Mouse (Mus musculus): ENCODE results near the gene Olfr1153.

The Olfr1153 gene

DNA sequence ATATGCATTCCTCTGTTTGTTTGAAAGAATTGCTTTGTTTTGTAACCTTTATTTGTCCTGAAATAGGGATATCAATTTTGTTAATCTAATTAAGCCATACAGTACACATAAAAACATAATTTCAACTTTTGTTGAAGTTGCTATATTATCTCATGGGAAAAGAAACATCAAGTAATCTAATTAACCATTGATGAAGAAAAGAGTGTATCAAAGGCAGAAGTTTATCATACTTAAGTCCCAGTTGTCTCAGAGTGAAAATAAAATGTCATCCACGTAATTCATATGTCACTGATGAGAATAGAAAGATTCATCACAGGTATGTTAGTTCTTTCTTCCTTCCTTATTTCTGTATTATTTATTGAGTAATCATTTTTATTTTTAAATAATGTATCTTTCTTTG, at the start of gene Olfr1153:
Gene Olfr1153, plus strand, starts transcription at position 301 of the 400 bp plus-strand sequence.
- no peak for DNase-seq

DNA sequence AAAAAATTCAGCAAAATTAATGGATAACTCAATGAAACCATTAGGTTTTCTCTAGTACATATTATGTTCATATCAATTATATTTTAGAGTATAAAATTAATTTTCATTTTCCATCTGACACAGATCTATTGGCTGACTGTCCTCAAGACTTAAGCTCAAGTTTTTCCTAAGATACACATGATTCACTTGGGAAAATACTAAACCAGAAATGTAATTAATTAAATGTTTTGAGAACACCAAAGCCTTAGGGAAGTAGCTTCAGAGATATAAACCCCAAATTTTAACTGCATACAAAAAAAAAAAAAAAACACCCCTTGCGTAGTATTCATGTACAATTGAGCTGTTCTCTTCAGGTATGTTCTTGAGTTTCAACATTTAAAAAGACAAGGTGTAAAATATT, 39.2 kb upstream of the Olfr1153 start, which contains the start of gene Olfr1151:
Gene Olfr1151, plus strand, starts transcription at position 301 of the 400 bp plus-strand sequence.
- DNase-seq, result no peak

DNA sequence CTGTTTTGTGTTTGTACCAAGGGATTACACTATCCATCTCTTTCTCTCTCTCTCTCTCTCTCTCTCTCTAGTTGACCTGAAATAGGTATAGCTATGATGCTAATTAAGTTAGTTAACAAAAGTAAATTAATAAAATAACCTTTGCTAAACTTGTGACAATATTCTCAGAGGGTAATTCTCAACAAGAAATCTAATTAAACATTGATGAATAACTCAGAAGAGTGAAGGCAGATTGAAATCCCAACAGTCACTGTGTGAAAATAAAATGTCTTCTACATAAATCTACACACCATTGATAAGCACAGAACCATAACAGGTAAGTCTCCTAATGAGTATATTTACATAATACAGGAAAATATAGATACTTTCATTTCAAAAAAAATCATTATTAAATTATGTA, 28.6 kb upstream of the Olfr1153 start, which contains the start of gene Olfr1152:
Gene Olfr1152, plus strand, starts transcription at position 301 of the 400 bp plus-strand sequence.
- no peak for DNase-seq

DNA sequence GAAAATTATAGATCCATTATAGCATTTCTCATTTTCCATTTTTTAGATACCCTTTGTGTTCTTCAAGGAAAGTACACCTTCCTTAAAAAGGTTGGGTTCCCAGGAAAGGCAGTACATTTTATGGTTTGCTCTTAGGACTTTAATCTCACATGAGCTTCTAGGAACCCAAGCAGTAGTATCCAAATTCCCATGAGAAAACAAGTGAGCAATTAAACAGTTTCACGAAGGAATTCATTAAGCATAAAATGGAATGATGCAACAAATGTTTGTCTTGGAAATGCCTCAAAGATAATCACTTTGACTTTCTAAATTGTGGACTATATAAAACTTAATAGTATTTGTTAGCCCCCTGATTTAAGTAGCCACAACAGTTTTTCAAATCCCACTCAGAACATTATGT, 10.3 kb downstream of the Olfr1153 start, which contains the start of gene Olfr1154:
Gene Olfr1154, minus strand, starts transcription at position 101 of the 400 bp plus-strand sequence.
- no peak for DNase-seq

DNA sequence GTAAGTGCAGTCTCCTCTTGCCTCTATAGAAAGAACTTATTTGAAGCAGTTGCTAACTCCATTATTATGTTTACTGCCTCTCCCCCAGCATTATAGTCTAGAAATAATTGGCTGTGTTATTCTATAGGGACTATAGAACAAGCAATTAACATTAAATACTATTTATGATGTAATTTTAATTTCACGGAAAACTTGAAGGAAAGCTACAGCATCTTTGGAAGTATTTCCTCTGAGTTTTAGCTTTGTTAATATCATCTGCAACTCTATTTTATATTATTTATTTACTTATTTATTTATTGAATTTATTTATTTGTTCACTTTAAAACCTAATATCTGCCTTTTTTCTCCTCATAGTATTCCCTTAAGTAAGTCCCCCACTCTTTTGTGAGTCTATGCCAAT, 50.3 kb downstream of the Olfr1153 start, which contains the start of gene Olfr1155:
Gene Olfr1155, minus strand, starts transcription at position 101 of the 400 bp plus-strand sequence.
- no peak for DNase-seq

All from right cerebral cortex, adult 18-20 months (tissue).